Mouse (Mus musculus) mature B cell (primary cell): ENCODE data around the gene Mpeg1.

ENCODE experiments used
- in situ Hi-C: fragments of 300-500 bp; cut with MboI; formaldehyde crosslinking; loops from 2 replicates; pipeline ENCODE4 v1.14.3; 2019

The Mpeg1 gene

DNA sequence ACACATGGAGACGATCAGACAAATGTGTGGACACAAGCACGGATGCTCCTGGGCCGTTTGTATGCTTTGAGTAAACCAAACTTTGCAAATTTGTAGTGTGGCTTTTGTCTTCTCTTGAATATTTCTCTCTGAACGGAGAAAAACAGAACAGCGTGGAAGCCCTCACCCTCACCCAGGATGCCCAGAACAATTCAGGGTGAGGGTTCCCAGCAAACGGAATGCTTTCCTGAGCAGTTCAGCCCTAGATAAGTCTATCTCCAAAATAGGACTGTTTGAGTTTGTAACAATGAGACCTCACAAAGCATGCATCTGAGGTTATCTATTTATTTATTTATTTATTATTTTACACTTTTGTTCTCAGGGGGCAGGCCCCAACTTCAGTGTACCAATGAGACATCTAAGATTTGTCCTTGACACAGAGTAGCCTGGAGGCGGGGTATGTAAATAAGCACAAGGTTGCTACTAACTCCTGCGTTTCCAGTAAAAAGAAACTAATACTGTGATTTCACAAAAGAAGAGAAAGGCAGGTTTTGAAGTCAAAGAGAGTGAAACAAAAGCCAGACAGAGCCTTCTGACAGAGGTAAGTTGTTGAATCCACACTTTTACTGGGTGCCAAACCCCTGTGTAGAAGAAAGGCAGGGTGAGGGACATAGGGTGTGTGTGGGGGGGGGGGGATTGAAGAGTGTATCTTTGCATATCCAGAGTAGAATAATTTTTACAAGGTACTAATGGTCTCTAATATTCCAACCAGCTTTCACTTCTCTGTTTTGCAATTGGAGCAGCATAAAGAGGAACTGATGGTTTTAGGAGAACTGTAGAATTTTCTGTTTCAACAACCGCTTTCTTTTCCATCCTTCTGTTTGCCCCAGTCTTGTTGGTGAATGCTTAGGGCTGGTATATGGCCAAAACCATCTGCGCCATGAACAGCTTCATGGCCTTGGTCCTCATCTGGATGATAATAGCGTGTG is at the start of gene Mpeg1:
Gene Mpeg1, plus strand, starts transcription at position 498 of the 968 bp plus-strand sequence.
- in situ Hi-C loops, result loop anchor here (10.0 kb wide), 1 partner anchor 344 kb away; no protein-coding TSS in a partner anchor

DNA sequence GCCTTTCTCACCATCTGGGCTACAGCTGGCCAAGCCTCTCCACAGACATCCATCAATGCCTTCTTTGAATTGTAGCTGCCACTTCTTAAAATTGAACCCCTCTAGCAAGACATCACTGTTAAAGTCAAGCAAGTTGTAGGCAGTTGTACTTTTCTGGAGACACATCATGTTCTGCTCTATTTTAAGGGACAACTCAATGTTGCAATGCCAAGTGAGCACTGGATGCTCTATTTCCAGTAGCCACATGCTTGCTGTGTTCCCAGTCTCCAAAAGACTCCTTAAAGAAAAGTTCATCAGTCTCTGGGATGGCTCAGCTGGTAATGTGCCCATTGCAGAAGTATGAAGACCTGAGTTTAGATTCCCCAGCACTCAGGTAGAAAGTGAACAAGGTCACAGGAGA is 46.8 kb upstream of the Mpeg1 start:
- in situ Hi-C loops, result no loop called here

DNA sequence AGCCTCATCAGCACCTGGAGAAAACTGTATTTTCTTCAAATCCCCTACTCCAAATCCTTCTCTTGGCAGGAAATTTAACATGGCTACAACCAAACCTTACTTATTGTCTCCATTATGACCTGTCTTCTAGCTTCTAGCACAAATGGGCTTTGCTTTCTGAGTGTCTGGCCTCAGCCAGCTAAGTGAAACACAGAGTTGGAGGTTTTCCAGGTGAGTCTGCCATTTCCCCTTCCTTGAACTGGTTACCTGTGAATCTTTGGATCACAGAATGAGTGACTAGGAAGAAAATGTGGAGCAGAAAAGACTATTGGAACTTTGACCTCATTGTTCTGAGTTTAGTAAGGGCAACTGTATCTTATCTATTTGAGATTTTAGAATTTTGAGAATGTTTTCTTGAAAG is 43.2 kb upstream of the Mpeg1 start, which contains the start of gene Olfr1441:
Gene Olfr1441, plus strand, starts transcription at position 73 of the 400 bp plus-strand sequence.
- in situ Hi-C loops, result no loop called here

DNA sequence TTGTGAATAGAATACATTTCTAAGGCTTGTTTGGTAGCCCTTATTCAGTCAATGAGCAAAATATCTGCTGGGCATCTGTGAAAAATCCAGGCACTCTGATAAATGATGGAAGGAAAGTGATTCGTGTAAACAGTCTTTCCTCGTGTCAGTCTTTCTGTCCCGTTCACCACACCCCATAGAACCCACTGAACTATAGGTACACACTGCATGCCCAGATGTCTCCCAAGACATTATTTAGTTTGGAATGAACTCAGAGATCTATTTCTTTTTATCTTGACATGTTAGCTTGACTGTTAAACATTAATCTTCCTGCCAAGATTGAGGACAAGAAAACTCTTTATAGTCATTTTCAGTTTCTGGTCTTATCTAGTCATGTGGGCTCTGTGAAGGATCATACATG is 42.3 kb upstream of the Mpeg1 start:
- in situ Hi-C loops, result no loop called here

DNA sequence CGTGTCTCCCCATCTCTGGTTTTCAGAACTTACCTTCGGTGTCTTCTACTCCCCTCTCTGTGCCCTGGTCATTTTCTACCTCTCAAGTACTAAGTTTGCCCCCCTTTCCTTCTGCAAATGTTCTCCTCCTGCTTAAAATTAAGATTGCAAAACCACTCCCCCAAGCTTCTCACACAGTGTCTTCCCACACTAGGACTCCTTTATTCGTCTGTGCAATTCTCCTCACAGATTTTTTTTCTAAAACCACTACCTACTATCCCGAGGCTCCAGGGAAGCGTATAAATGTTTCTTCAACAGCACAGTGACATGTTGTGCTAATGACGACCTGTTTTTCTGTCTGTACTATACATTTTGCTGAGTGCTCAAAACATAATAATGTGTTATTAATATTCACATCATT is 40.0 kb upstream of the Mpeg1 start:
- in situ Hi-C loops, result no loop called here

DNA sequence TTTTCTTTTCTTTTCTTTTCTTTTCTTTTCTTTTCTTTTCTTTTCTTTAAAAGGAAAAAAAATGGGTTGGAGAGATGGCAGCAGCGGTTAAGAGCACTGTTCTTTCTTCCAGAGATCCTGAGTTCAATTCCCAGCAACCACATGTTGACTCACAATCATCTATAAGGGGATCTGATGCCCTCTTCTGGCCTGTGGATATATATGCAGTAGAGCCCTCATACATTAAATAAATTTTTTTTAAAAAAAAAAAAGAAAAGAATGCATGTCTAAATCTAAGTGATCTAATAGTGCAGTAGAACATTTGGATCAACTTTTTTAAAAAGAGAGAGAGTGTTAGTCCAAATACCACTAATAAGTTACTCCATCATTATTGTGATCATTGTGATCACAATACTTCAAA is 38.9 kb upstream of the Mpeg1 start:
- in situ Hi-C loops, result no loop called here

DNA sequence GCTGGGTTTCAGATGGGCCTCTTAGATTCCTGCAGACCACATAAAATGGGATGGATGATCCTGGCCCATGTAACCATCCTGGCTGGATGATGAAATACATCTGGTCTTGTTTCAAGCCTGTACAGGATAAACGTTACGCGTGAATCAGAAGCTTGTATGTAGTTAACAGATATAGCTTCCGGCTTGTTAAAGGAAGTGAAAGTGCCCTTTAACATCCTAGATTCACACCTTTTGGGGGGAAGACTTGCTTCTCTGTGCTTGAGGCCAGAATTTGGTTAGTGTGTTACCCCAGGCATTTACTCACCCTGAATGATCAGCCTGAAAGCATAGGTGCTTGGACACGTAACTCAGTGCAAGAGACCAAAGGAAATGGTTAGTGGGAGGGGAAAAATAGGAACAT is 33.5 kb upstream of the Mpeg1 start:
- in situ Hi-C loops, result loop anchor here (25.0 kb wide), 1 partner anchor 415 kb away; no protein-coding TSS in a partner anchor

DNA sequence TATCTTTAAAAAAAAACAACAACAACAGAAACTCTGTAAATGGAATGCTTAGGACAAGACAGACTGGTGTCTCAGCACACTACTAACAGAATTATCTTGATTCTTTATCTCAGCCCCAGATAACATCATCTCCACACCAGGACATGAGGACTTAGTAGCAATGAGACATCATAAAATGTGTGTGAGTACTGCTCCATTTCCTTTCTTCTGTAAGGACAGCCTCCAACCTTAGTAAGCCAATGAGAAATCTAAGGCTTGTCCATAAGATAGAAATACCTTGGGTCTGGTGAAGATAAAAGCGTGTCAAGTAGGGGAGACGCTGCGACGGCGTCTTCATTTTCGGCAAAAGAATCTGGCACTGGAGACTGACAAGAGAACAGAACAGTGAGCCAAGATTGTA is 33.0 kb upstream of the Mpeg1 start, which contains the start of gene Pfpl:
Gene Pfpl, plus strand, starts transcription at position 301 of the 400 bp plus-strand sequence.
- in situ Hi-C loops, result loop anchor here (25.0 kb wide), 1 partner anchor 415 kb away; no protein-coding TSS in a partner anchor

DNA sequence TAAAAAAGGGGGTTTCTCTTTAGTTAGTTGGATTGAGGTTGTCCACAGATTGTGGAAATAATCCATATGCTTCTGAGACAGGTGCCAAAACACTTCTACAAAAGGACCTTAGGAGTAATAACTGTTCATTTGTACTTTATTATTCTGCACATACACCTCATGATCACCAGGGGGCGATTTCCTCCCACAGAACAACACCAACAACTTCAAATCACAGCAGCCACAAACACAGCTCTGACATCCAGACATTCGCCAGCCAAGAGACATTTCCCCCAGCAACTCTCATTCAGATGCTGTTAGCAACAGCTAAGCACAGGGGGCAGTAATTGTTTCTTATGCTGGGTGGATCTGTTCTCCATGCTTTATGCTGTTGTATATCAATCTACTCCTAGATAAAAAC is 27.5 kb upstream of the Mpeg1 start:
- in situ Hi-C loops, result loop anchor here (5.0 to 25.0 kb wide), 4 partner anchors 69 to 421 kb away; partner anchors contain the start of genes Dtx4, Lpxn and Zfp91

DNA sequence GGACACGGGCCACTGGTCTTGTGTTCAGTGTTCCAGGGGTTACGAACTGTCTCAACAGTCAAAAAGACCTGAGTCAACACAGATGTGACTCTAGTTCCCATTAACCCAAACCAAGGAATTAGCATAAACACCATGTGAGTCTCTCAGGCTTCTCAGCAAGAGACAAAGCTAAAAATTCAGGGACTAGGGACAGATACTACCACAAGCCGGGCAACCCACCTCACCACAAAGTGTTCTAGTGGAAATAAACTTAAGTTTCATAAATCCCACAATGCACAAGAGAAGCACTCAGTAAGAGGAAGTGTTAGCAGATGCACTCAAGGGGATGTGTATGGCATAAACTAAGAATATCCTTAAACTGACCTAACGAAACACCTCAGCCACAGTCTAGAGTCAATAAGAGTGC is 25.6 kb upstream of the Mpeg1 start:
- in situ Hi-C loops, result loop anchor here (10.0 to 25.0 kb wide), 3 partner anchors 140 to 423 kb away; partner anchors contain the start of genes Lpxn and Zfp91

GRCm38 (mm10) chr19:12435750-12436524 is 24.6 kb upstream of the Mpeg1 start:
- in situ Hi-C loops, result loop anchor here (10.0 to 25.0 kb wide), 3 partner anchors 139 to 424 kb away; partner anchors contain the start of genes Lpxn and Zfp91

- in situ Hi-C loops, result loop anchor here (10.0 to 25.0 kb wide), 3 partner anchors 135 to 427 kb away; partner anchors contain the start of genes Lpxn and Zfp91
Observed at GRCm38 (mm10) chr19:12439581-12439980, 21.0 kb upstream of the Mpeg1 start.

GRCm38 (mm10) chr19:12440103-12440725 is 20.4 kb upstream of the Mpeg1 start:
- in situ Hi-C loops, result loop anchor here (25.0 kb wide), 1 partner anchor 428 kb away; no protein-coding TSS in a partner anchor

DNA sequence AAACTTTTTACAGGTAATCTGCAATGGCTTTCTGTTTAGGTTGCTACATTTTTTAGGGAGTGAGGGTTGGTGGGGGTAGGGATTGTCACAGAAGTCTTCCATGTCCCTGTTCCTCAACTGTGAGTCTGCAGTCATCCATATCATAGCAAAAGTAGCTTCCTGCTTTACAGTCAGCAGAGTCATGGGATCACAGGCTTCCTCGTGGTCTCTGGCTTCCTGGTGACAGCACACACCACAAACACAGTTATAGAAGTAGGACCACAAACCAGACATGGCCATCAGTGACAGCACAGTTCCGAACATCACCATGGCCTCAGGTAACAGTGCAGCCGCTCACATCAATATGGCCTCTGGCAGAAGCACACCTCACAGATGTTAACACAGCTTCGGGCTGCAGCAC is 18.0 kb upstream of the Mpeg1 start:
- in situ Hi-C loops, result loop anchor here (25.0 kb wide), 1 partner anchor 430 kb away; no protein-coding TSS in a partner anchor

GRCm38 (mm10) chr19:12445014-12445413 is 15.6 kb upstream of the Mpeg1 start:
- in situ Hi-C loops, result loop anchor here (25.0 kb wide), 1 partner anchor 433 kb away; no protein-coding TSS in a partner anchor

GRCm38 (mm10) chr19:12457401-12458066 is 3.0 kb upstream of the Mpeg1 start:
- in situ Hi-C loops, result loop anchor here (5.0 kb wide), 1 partner anchor 45 kb away; the partner anchor contains the start of gene Dtx4

- in situ Hi-C loops, result loop anchor here (5.0 kb wide), 1 partner anchor 43 kb away; the partner anchor contains the start of gene Dtx4
Observed at GRCm38 (mm10) chr19:12459516-12459915, 1.1 kb upstream of the Mpeg1 start.

- in situ Hi-C loops, result loop anchor here (10.0 kb wide), 1 partner anchor 342 kb away; no protein-coding TSS in a partner anchor
Observed at GRCm38 (mm10) chr19:12462851-12463721, 2.5 kb downstream of the Mpeg1 start.

DNA sequence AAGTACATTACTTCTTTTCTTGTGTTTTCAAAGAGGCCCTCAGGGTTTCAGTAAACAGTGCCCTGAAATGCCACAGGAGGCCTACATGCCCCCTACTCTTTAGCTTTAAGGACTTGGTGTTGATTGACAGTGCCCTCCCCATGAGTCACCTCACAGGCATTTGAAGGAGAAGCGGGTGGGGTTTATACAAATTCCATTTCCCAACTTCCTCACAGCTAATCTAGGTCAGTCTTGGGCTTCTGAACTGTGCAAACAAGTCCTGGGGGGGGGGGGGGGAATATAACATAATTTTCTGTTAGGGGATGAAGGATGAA is 3.1 kb downstream of the Mpeg1 start:
- in situ Hi-C loops, result loop anchor here (10.0 kb wide), 1 partner anchor 341 kb away; no protein-coding TSS in a partner anchor
